Mouse (Mus musculus): ENCODE results near the gene Lrrn2. TPM values are rescaled to one million over a fixed set of nuclear protein-coding genes. Genes with fewer than 3 reads are reported as not detected.

Gene Lrrn2
- 100 to 1,000 TPM in 1 of 2 experiments, 10 to 100 TPM in 1; 89.3 to 105 TPM for total RNA-seq (2021)

- DNase-seq (ENCODE audit: low spot score in 2 of 2) = peak; percentile 78 to 84
- intact Hi-C loops (cut with DNase I) = loop anchor here (2.0 to 5.0 kb wide), 2 partner anchors 38 to 122 kb away; no protein-coding TSS in a partner anchor
Measured at GRCm38 (mm10) chr1:132880161-132881005, at the start of gene Lrrn2. Gene Lrrn2 (plus strand): TSS chr1:132880273.

DNA sequence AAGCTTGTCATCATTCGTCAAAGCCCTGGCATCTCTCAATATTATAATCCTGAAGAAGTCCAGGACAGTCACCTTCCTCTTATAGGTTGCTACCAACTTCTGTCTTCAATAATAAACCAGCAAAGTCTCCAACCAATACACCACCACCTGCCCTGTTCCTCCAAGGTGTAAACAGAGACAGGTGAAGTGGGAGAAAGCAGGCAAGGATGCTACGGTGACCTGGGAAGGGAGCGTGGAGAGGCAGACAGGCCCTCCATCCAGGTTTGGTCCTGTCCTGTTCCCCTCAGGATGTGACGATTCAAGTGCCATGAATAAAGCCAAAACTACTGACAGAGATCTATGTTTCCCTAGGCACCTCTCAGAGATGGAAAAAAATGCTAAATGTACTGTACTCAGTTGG is 48.1 kb upstream of the Lrrn2 start:
- intact Hi-C loops (cut with DNase I) = no loop called here
- DNase-seq (ENCODE audit: low spot score in 2 of 2) = no peak

- intact Hi-C loops (cut with DNase I) = no loop called here
- no peak for DNase-seq (ENCODE audit: low spot score in 2 of 2)
Measured at GRCm38 (mm10) chr1:132834037-132834436, 46.0 kb upstream of the Lrrn2 start.

DNA sequence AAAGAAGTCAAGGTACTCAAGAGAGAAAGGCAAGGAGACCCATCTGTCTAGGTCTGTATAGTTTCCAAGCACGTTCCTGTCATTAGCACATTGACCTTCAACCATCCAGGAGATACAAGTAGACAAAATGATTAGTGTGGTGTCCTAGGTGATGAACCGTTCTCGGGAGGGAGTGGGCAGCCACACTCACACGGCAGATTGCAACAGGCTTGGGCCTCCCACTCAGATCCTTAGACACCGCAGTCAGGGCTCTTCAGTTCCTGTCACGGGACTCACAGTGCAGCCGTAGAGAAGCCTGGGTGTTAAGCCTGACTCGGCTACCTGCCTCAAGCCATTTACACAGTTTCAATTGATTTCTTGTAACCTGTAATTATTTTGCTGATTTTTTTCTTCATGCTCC is 43.2 kb upstream of the Lrrn2 start:
- intact Hi-C loops (cut with DNase I) = no loop called here
- DNase-seq (ENCODE audit: low spot score in 2 of 2) = no peak

DNA sequence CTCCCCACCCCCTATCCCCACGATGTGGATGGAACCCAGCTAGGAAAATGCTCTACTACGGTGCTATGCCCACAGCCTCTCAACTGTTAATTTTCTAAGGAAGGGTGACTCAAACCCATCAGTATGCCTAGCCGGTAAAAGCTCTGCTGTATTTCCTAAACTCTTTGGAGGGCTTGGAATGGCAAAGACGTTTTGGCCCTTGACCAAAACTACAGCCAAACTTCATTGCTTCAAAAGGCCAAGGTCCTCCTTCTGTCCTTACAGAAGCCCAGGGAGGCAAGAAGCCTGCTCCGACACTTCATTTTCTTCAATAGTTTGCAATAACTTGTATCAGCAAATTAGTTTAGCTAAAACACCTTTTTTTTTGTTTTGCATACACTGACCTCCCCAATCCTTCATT is 42.4 kb upstream of the Lrrn2 start:
- intact Hi-C loops (cut with DNase I) = no loop called here
- no peak for DNase-seq (ENCODE audit: low spot score in 2 of 2)

DNA sequence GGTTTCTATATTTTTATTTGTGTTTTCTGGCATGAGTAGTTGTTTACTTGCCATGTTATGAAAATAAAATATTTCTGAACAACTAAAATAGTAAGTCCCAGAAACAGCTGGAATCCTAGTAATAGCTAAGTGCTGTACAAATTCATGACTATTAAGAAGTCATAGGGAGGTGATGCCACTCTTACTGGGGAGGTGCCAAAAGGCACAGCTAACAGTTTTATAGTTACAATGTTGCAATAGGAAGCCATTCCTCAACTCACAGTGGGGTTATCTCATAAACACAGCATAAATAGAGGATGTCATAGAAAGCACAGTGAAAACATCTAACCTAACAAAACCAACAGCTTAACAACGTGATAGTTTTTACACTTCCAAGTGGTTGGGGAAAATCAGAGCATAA is 41.7 kb upstream of the Lrrn2 start:
- intact Hi-C loops (cut with DNase I) = no loop called here
- no peak for DNase-seq (ENCODE audit: low spot score in 2 of 2)

DNA sequence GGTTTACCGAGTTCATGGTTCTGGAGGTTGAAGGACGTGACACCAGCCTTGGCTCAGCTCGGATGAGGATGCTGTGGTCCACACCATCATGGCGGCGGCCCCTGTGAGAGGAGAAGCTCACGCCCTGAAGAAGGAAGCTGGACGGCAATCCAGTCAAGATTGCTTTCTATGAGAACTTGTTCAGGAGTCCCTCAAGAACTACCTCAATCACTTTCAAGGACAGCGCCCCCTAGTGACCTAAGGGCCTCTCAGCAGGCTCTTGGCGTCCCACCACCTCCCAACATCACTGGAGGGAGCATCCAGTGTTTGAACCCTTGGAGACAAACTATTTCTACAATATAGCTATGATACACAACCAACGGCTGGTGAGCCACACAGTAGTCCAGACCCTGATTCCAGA is 36.5 kb upstream of the Lrrn2 start:
- intact Hi-C loops (cut with DNase I) = loop anchor here (5.0 kb wide), 1 partner anchor 39 kb away; the partner anchor contains the start of gene Lrrn2
- DNase-seq (ENCODE audit: low spot score in 2 of 2) = no peak

GRCm38 (mm10) chr1:132844088-132844804 is 35.8 kb upstream of the Lrrn2 start:
- intact Hi-C loops (cut with DNase I) = loop anchor here (5.0 kb wide), 1 partner anchor 38 kb away; the partner anchor contains the start of gene Lrrn2
- no peak for DNase-seq (ENCODE audit: low spot score in 2 of 2)

- intact Hi-C loops (cut with DNase I) = no loop called here
- DNase-seq (ENCODE audit: low spot score in 2 of 2) = no peak
Measured at GRCm38 (mm10) chr1:132845766-132846165, 34.3 kb upstream of the Lrrn2 start.

- DNase-seq (ENCODE audit: low spot score in 2 of 2) = no peak
- intact Hi-C loops (cut with DNase I) = no loop called here
Measured at GRCm38 (mm10) chr1:132850809-132851208, 29.3 kb upstream of the Lrrn2 start.

- intact Hi-C loops (cut with DNase I) = no loop called here
- no peak for DNase-seq (ENCODE audit: low spot score in 2 of 2)
Measured at GRCm38 (mm10) chr1:132851296-132851695, 28.8 kb upstream of the Lrrn2 start.

GRCm38 (mm10) chr1:132851771-132852170 is 28.3 kb upstream of the Lrrn2 start:
- intact Hi-C loops (cut with DNase I) = no loop called here
- DNase-seq (ENCODE audit: low spot score in 2 of 2) = no peak

DNA sequence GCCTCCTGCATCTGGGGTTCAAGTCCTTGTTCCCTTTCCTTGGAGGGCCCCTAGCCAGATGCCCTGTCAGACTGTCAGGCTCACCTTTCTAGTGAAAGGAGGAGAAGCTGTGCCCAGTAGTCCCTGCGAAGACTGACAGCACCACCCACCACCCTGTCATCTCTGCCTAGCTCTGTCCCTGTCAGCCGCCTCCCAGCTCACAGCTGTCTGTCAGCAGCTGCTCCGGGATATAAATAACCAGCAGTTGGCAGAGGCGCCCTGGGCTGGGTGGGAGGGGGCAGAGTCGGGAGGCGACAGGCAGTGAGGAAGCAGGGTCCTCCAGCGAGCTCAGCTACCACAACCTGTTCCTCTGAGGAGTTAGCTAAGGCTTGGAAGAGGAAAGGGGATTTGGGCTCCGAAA is 26.8 kb upstream of the Lrrn2 start:
- DNase-seq (ENCODE audit: low spot score in 2 of 2) = no peak
- intact Hi-C loops (cut with DNase I) = no loop called here

DNA sequence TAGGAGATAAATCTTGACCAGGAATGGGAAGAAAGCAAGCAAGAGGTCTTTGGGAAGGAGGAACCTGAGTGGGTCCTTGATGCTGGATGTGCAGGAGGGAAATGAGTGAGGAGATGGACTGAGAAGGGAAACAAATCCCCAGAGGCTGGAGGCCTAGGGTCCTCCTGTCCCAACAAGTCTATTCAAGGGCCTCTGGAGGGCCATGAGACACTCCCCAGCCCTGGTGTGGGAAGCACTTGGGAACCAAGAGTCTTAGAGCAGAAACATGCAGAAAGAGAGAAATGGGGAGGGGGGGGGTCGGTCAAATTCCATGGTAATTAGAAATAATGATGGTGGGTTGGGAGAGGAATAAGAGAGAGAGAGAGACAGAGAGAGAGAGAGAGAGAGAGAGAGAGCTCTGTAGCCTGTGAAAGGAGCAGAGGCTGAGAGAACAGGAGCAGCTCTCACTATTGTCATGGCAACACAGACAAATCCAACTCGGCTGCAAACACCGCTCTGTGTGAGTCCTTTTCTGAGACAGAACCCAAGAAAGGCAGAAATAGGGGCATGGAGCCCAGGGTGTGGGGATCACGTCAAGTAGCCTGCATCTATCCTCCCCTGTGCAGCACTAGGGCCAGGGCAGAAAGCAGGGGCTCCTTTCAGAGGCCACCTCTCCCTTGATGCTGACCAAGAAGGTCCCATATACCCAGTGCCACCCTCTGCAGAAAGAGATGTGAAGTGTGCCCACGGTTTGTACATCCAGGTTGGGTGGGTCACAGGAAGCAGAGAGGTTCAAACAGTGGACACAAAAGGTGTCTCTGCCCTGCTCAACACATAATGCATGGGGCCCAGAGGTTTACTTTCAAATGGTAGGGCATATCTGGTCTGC is 21.3 kb upstream of the Lrrn2 start:
- intact Hi-C loops (cut with DNase I) = no loop called here
- DNase-seq (ENCODE audit: low spot score in 2 of 2) = no peak

DNA sequence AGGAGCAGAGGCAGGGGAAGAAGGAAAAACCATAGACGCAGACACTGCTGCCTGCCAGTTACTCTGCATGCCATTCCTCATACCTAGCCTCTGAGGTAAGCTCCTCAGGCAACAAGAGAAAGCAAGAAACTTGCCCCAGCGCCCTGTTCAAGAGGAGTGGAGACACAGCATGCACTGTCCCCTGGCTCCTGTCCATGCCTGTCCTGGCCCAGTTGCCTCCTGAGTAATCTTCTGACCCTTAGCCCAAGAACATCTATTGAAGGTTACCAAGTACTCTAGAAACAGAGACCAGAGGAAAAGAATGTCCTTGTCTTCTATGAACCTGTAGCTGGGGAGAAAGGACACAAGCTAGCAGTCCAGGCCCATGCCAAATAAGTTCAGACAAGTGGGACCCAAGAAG is 15.9 kb upstream of the Lrrn2 start:
- intact Hi-C loops (cut with DNase I) = no loop called here
- DNase-seq (ENCODE audit: low spot score in 2 of 2) = no peak

DNA sequence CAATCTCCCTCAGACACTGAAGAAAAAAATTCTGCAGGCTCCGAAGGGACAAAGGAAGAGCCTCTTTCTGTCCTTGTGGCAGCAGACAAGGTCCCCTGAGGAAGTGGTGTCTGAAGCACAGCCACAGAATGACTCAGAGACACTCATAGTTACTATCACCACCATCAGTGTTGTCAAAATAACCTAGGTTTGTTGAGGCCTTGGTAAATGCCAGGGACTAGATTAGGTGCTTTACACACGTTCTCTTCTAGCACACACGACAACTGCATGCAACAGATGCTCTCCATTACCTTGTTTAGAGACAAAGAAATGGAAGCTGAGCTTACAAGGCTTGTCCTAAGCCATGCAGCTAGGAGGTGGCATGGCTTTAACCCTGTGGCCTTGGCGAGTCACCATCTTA is 14.5 kb upstream of the Lrrn2 start:
- no peak for DNase-seq (ENCODE audit: low spot score in 2 of 2)
- intact Hi-C loops (cut with DNase I) = no loop called here

DNA sequence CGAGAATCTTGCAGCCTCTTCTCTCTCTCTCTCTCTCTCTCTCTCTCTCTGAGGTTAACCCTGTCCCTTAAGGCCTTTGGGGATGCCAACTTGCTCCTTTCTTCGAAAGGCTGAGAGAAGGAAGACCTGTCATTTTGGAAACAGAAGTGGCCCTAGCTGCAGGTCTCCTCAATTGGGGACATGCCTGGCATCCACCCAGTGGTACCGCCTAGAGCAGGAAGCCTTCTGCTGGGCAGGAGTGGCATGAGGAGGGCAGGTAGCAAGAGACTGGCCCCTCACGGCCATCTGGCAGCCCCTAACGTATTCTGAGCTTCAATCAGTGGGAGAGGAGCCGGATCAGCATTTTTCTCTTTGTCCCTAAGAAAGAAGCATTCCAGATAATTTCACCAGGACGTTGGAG is 9.7 kb upstream of the Lrrn2 start:
- intact Hi-C loops (cut with DNase I) = no loop called here
- DNase-seq (ENCODE audit: low spot score in 2 of 2) = no peak

DNA sequence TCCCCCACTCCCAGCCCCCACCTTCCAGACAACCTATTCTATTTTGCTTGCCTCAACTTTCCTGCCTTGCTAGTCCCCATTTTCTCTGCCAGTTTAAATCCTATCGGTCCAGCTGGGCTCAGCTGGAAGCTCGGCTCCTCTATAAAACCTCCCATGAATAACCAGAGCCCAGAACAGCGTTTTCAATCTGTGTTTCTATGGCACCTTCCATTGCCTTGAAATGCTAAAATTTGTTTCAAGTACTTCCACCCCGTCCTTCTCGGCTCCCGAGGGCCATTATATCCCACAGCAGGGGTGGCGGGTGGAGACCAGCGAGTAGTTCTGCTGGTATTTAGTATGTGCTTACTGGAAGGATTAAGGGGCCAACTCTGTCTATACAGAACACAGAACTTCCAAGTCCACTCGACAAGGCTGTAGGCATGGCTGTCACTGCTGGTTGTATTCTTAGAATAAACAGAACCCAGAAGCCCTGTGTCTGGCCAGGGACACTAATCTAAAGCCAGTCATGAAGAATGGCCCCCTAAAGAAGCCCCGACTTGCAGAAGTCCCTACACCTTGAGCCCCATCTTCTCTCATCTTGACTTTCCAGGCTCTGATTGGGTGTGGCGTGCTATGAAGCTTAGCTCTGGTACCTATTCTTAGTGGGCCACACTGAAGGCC is 992 bp upstream of the Lrrn2 start:
- DNase-seq (ENCODE audit: low spot score in 2 of 2) = no peak
- intact Hi-C loops (cut with DNase I) = loop anchor here (2.0 kb wide), 1 partner anchor 58 kb away; no protein-coding TSS in a partner anchor

DNA sequence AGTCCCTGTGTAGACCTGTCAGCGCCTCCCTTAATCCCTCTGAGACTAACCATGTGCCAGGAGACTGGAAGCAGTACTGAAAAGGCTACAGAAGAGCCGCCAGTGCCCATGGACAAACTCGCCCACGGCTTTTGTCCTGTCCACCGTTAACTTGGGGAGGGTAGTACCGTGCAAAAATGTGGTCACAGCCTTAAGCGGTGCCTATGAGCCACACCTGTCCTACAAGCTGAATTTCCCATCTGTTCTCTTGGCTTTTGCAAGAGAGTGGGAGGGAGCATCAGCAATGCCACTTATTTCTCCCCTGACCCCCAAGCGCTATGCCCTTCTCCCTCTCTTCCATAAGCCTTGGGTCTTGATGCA is 292 bp upstream of the Lrrn2 start:
- DNase-seq (ENCODE audit: low spot score in 2 of 2) = no peak
- intact Hi-C loops (cut with DNase I) = loop anchor here (2.0 to 5.0 kb wide), 3 partner anchors 37 to 121 kb away; no protein-coding TSS in a partner anchor

Measured in left cerebral cortex, postnatal 36 days (tissue).